In genomic region chr9:56746195-56746925, GRCm38 (mm10) we compare ENCODE assay signal across 15 mouse cellular contexts. TPM values are rescaled to one million over a fixed set of nuclear protein-coding genes. Genes with fewer than 3 reads are reported as not detected.
A peak's percentile ranks its signal among the peaks of the same experiment; 100 is the strongest.
DNase-seq lines count a peak whose midpoint lies in the region; ATAC-seq lines count a peak whose summit lies in the region.
"Had no signal": no experiment of that assay in that cellular context is flagged by ENCODE, and none has a peak within 500 bp of the region (broad histone marks: within the 10 kb centered on the region; RNA-seq: fewer than 3 reads in every experiment).

No protein-coding gene starts in this region.

- ATAC-seq in embryonic facial prominence, embryonic 14.5 days (ENCODE audit: low read depth) = peak; percentile 27; the same call in 1 of the 2 replicates
- peak; percentile 57 for ATAC-seq in neural tube, embryonic 13.5 days (ENCODE audit: low read depth)
- peak; percentile 84 for ATAC-seq in forebrain, embryonic 15.5 days (replicated peaks)
- peak; percentile 59; the same call in 1 of the 2 replicates for ATAC-seq in midbrain, embryonic 16.5 days
- ATAC-seq: CD4-positive, CD25-positive, alpha-beta regulatory T cell, adult 4 months; intestine, embryonic 15.5 days; lung, postnatal 0 days had no signal

- H3K27me3 ChIP-seq in embryonic facial prominence, embryonic 14.5 days (replicated peaks; ENCODE audit: control insufficient read depth, insufficient read depth, low read length) = no peaks in the 10 kb centered on the region
- H3K27me3 ChIP-seq in embryonic facial prominence, embryonic 10.5 days (replicated peaks; ENCODE audit: low read depth, poor library complexity, severe bottlenecking) = no peaks in the 10 kb centered on the region; the same call in 1 of the 2 replicates
- 0 out of 2 replicates have a peak, but pooled peaks cover 3% of the 10 kb centered on the region for H3K27me3 ChIP-seq in neural tube, embryonic 13.5 days
- H3K27me3 ChIP-seq in forebrain, embryonic 15.5 days = peaks cover 55% of the 10 kb centered on the region
- no peaks in the 10 kb centered on the region for H3K27me3 ChIP-seq in midbrain, embryonic 16.5 days (ENCODE audit: control insufficient read depth, insufficient read depth, low read depth, low read length)
- H3K27me3 ChIP-seq: intestine, embryonic 15.5 days; liver, embryonic 13.5 days had no signal

- H3K36me3 ChIP-seq in embryonic facial prominence, embryonic 14.5 days (ENCODE audit: control insufficient read depth, insufficient read depth, low read length) = no peaks in the 10 kb centered on the region
- H3K36me3 ChIP-seq in embryonic facial prominence, embryonic 10.5 days (replicated peaks) = no peaks in the 10 kb centered on the region
- no peaks in the 10 kb centered on the region for H3K36me3 ChIP-seq in neural tube, embryonic 13.5 days
- H3K36me3 ChIP-seq in forebrain, embryonic 15.5 days = no peaks in the 10 kb centered on the region
- no peaks in the 10 kb centered on the region for H3K36me3 ChIP-seq in midbrain, embryonic 16.5 days (ENCODE audit: control insufficient read depth, insufficient read depth, low read length)
- H3K36me3 ChIP-seq: intestine, embryonic 15.5 days; liver, embryonic 13.5 days had no signal

- no peak for DNase-seq in embryonic facial prominence, embryonic 14.5 days (ENCODE audit: low spot score)
- DNase-seq in embryonic facial prominence, embryonic 10.5 days (ENCODE audit: low spot score) = no peak
- DNase-seq in neural tube, embryonic 10.5 days (ENCODE audit: extremely low spot score, low spot score) = no peak
- no peak for DNase-seq in testis, postnatal 10 days (ENCODE audit: low spot score)
- DNase-seq in frontal cortex, postnatal 14 days (ENCODE audit: low spot score in 2 of 2) = no peak
- DNase-seq: cerebellum, postnatal 10 days; liver, embryonic 13.5 days; thymus, adult 18-20 months had no signal

- no peak overlapping the region for H3K9ac ChIP-seq in embryonic facial prominence, embryonic 14.5 days (ENCODE audit: low read depth, low read length)
- no peak overlapping the region for H3K9ac ChIP-seq in neural tube, embryonic 13.5 days
- H3K9ac ChIP-seq in forebrain, embryonic 15.5 days (replicated peaks) = no peak overlapping the region
- H3K9ac ChIP-seq in midbrain, embryonic 16.5 days (ENCODE audit: low read depth, low read length) = 0 out of 2 replicates have a peak overlapping the region, but pooled peaks have one; percentile 34
- H3K9ac ChIP-seq: intestine, embryonic 15.5 days; liver, embryonic 13.5 days had no signal

- H3K27ac ChIP-seq in embryonic facial prominence, embryonic 14.5 days (replicated peaks; ENCODE audit: low read depth, low read length) = no peak overlapping the region
- no peak overlapping the region for H3K27ac ChIP-seq in embryonic facial prominence, embryonic 10.5 days (replicated peaks)
- peak overlapping the region; percentile 46; the same call in 1 of the 2 replicates for H3K27ac ChIP-seq in neural tube, embryonic 13.5 days (replicated peaks)
- H3K27ac ChIP-seq in forebrain, embryonic 15.5 days (replicated peaks) = no peak overlapping the region; the same call in 1 of the 2 replicates
- peak overlapping the region; percentile 22; the same call in 1 of the 2 replicates for H3K27ac ChIP-seq in midbrain, embryonic 16.5 days (ENCODE audit: low read length)
- H3K27ac ChIP-seq: intestine, embryonic 15.5 days; liver, embryonic 13.5 days had no signal

- H3K4me1 ChIP-seq in embryonic facial prominence, embryonic 14.5 days (ENCODE audit: control insufficient read depth, insufficient read depth, low read length) = no peaks in the 10 kb centered on the region
- peaks cover 4% of the 10 kb centered on the region for H3K4me1 ChIP-seq in embryonic facial prominence, embryonic 10.5 days
- H3K4me1 ChIP-seq in neural tube, embryonic 13.5 days (replicated peaks) = peaks cover 41% of the 10 kb centered on the region
- H3K4me1 ChIP-seq in forebrain, embryonic 15.5 days = peaks cover 34% of the 10 kb centered on the region
- H3K4me1 ChIP-seq in midbrain, embryonic 16.5 days (ENCODE audit: control insufficient read depth, insufficient read depth, low read length) = peaks cover 17% of the 10 kb centered on the region
- H3K4me1 ChIP-seq: intestine, embryonic 15.5 days; liver, embryonic 13.5 days had no signal

- no peak overlapping the region for H3K4me3 ChIP-seq in embryonic facial prominence, embryonic 14.5 days (ENCODE audit: low read depth, low read length)
- no peak overlapping the region for H3K4me3 ChIP-seq in embryonic facial prominence, embryonic 10.5 days
- no peak overlapping the region for H3K4me3 ChIP-seq in neural tube, embryonic 13.5 days
- H3K4me3 ChIP-seq in forebrain, embryonic 15.5 days = no peak overlapping the region
- no peak overlapping the region for H3K4me3 ChIP-seq in midbrain, embryonic 16.5 days (ENCODE audit: low read depth, low read length)
- H3K4me3 ChIP-seq: intestine, embryonic 15.5 days; liver, embryonic 13.5 days had no signal

- H3K9me3 ChIP-seq in embryonic facial prominence, embryonic 14.5 days (ENCODE audit: control insufficient read depth, low read length) = no peaks in the 10 kb centered on the region
- H3K9me3 ChIP-seq in embryonic facial prominence, embryonic 10.5 days = no peaks in the 10 kb centered on the region
- no peaks in the 10 kb centered on the region for H3K9me3 ChIP-seq in neural tube, embryonic 13.5 days
- no peaks in the 10 kb centered on the region for H3K9me3 ChIP-seq in forebrain, embryonic 15.5 days
- no peaks in the 10 kb centered on the region for H3K9me3 ChIP-seq in midbrain, embryonic 16.5 days (replicated peaks; ENCODE audit: control insufficient read depth, low read length, poor library complexity, severe bottlenecking)
- H3K9me3 ChIP-seq: intestine, embryonic 15.5 days; liver, embryonic 13.5 days had no signal

- H3K4me2 ChIP-seq in embryonic facial prominence, embryonic 14.5 days (ENCODE audit: low read depth, low read length) = no peak overlapping the region
- H3K4me2 ChIP-seq in neural tube, embryonic 13.5 days = no peak overlapping the region
- H3K4me2 ChIP-seq in forebrain, embryonic 15.5 days (replicated peaks) = no peak overlapping the region
- H3K4me2 ChIP-seq in midbrain, embryonic 16.5 days (ENCODE audit: low read length) = no peak overlapping the region
- H3K4me2 ChIP-seq: heart, embryonic 11.5 days; intestine, embryonic 15.5 days; liver, embryonic 13.5 days had no signal

- WGBS in embryonic facial prominence, embryonic 14.5 days = 72% methylated on average over 14 of the region's 14 CpGs
- 72% methylated on average over 14 of the region's 14 CpGs for WGBS in embryonic facial prominence, embryonic 10.5 days
- WGBS in neural tube, embryonic 13.5 days = 55% methylated on average over 14 of the region's 14 CpGs
- 25% methylated on average over 14 of the region's 14 CpGs for WGBS in forebrain, embryonic 15.5 days
- WGBS in midbrain, embryonic 16.5 days = 57% methylated on average over 14 of the region's 14 CpGs

RNA-seq across cellular contexts. Expression of gene Lingo1, which starts 49.9 kb away (rescaled TPM):
- 6.4 and 8.3 TPM in 2 replicates for polyA plus RNA-seq in embryonic facial prominence, embryonic 14.5 days (2014; fragmentation: Nextera tagmentation; extraction: Ambion mirVana)
- polyA plus RNA-seq in embryonic facial prominence, embryonic 10.5 days (2016; fragmentation: Nextera tagmentation; extraction: Ambion mirVana) = 2.1 and 2.4 TPM in 2 replicates
- polyA plus RNA-seq in neural tube, embryonic 13.5 days (2015; fragmentation: Nextera tagmentation; extraction: Ambion mirVana) = 55.7 and 59.4 TPM in 2 replicates
- 32.4 and 38.4 TPM in 2 replicates for polyA plus RNA-seq in forebrain, embryonic 15.5 days (2015; fragmentation: Nextera tagmentation; extraction: Ambion mirVana)
- polyA plus RNA-seq in midbrain, embryonic 16.5 days (2015; fragmentation: Nextera tagmentation; extraction: Ambion mirVana) = 71.0 and 83.0 TPM in 2 replicates
- polyA plus RNA-seq: CD4-positive, CD25-positive, alpha-beta regulatory T cell, adult 4 months had no signal

Comparison
In these comparisons a context has a peak if more than half of its experiments do, and no peak if none do; other contexts are left out.
1. ATAC-seq: peak in every context shown above with its lines; median percentile 84 in forebrain, embryonic 15.5 days; 59 in midbrain, embryonic 16.5 days; 57 in neural tube, embryonic 13.5 days; 27 in embryonic facial prominence, embryonic 14.5 days.
2. H3K27ac ChIP-seq: peak in neural tube, embryonic 13.5 days (single experiment) and midbrain, embryonic 16.5 days (single experiment); none in embryonic facial prominence, embryonic 14.5 days (single experiment), embryonic facial prominence, embryonic 10.5 days (single experiment) and forebrain, embryonic 15.5 days (single experiment).